Mouse (Mus musculus) frontal cortex, adult 2 months (tissue): ENCODE measurements around the gene Taf3. TPM values are rescaled to one million over a fixed set of nuclear protein-coding genes. Genes with fewer than 3 reads are reported as not detected.

Experiments used
- DNase-seq, 2 experiments: peaks; one replicate each; pipeline ENCODE4 v3.0.0; 2022; ENCODE audit warnings: low spot score in 1 of 2; ENCODE audit errors: extremely low spot score in 1 of 2
- polyA plus RNA-seq: library from polyadenylated mRNA; depleted of rRNA; stranded (reverse); fragments of >200 nt; gene quantifications from 2 replicates; pipeline ENCODE4 v1.2.3, GENCODE M21; 2012; rRNA removed

Taf3 gene
- 9.9 and 11.3 TPM in 2 replicates for polyA plus RNA-seq

- DNase-seq = peak; percentile 80 to 95
Measured at GRCm38 (mm10) chr2:10048461-10048860, at the start of gene Taf3. Gene Taf3, minus strand, starts transcription at chr2:10048596.

- no peak for DNase-seq
Measured at GRCm38 (mm10) chr2:10094327-10095100, 46.1 kb upstream of the Taf3 start.

GRCm38 (mm10) chr2:10087256-10087850 is 39.0 kb upstream of the Taf3 start:
- DNase-seq = no peak

GRCm38 (mm10) chr2:10082737-10083136 is 34.3 kb upstream of the Taf3 start:
- no peak for DNase-seq

GRCm38 (mm10) chr2:10081453-10082080 is 33.2 kb upstream of the Taf3 start:
- DNase-seq = no peak

- DNase-seq = peak; percentile 89 to 98
Measured at GRCm38 (mm10) chr2:10080310-10081010, 32.1 kb upstream of the Taf3 start, which contains the start of the genes Atp5c1 and Kin. Gene Atp5c1, minus strand, starts transcription at chr2:10080510. Gene Kin, plus strand, starts transcription at chr2:10080593.

- DNase-seq = no peak
Measured at GRCm38 (mm10) chr2:10079745-10080309, 31.4 kb upstream of the Taf3 start.

GRCm38 (mm10) chr2:10076675-10077074 is 28.3 kb upstream of the Taf3 start:
- DNase-seq = no peak

GRCm38 (mm10) chr2:10074470-10074869 is 26.1 kb upstream of the Taf3 start:
- DNase-seq = no peak

GRCm38 (mm10) chr2:10071751-10072150 is 23.4 kb upstream of the Taf3 start:
- no peak for DNase-seq

GRCm38 (mm10) chr2:10058836-10059235 is 10.4 kb upstream of the Taf3 start:
- no peak for DNase-seq

- DNase-seq = no peak
Measured at GRCm38 (mm10) chr2:10051996-10052395, 3.6 kb upstream of the Taf3 start.

GRCm38 (mm10) chr2:10050878-10051277 is 2.5 kb upstream of the Taf3 start:
- peak; percentile 76 to 82 for DNase-seq

- DNase-seq = no peak
Measured at GRCm38 (mm10) chr2:10049456-10049855, 1.1 kb upstream of the Taf3 start.

- no peak for DNase-seq
Measured at GRCm38 (mm10) chr2:10047758-10048436, 499 bp downstream of the Taf3 start.

GRCm38 (mm10) chr2:10034976-10035375 is 13.4 kb downstream of the Taf3 start:
- no peak for DNase-seq

GRCm38 (mm10) chr2:10033684-10034083 is 14.7 kb downstream of the Taf3 start:
- DNase-seq = no peak

GRCm38 (mm10) chr2:10029755-10030154 is 18.6 kb downstream of the Taf3 start:
- DNase-seq = no peak

- peak; percentile 11 to 53 for DNase-seq
Measured at GRCm38 (mm10) chr2:10024264-10024663, 24.1 kb downstream of the Taf3 start.

- no peak for DNase-seq
Measured at GRCm38 (mm10) chr2:10021296-10021695, 27.1 kb downstream of the Taf3 start.
